Mouse (Mus musculus): Measurements from ENCODE around the gene Rdh8.

DNA sequence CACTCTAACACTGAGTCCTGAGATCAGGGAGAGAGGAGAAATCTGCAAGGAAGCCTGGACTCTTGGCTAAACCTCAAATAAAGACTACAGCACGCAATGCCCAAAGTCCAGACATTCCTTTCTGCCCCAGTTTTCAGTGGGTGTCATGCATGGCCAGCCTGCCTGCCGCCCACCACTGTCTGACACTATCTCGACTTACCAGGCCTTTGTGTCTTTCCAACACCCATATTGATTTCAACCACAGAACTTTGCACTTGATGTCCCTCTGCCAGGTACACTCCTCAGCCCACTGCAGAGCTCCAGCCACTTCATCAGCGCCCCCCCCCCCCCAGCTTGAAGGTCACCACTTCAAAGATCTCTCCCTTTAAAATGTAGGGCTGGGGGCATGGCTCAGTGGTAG is 43.9 kb downstream of the Rdh8 start:
- TF ChIP-seq TAL1 (conservative IDR thresholded peaks at IDR 0.05; ENCODE audit: low read depth, low read length), result no peak
- TF ChIP-seq CTCF (IDR thresholded peaks at IDR 0.05; ENCODE audit: low read depth, low read length), result no peak
- TF ChIP-seq POLR2AphosphoS5 (IDR thresholded peaks at IDR 0.05; ENCODE audit: insufficient replicate concordance, low read depth, low read length), result no peak
